Mouse (Mus musculus) G1E (cell line): Measurements from ENCODE around the gene Lrrc61. TPM values are rescaled to one million over a fixed set of nuclear protein-coding genes. Genes with fewer than 3 reads are reported as not detected.

Source experiments
- ATAC-seq: 2 replicates; pipeline ENCODE4 v1.8.0; 2016; ENCODE audit warnings: mild to moderate bottlenecking; ENCODE audit not compliant: insufficient number of reproducible peaks, poor library complexity, low FRiP score, severe bottlenecking; ENCODE audit errors: extremely low read depth
- DNase-seq: peaks from one replicate; pipeline ENCODE4 v3.0.0; 2012; ENCODE audit warnings: low spot score
- H3K27me3 ChIP-seq: 2 replicates; pipeline ENCODE4 v1.6.1; 2012; ENCODE audit warnings: mild to moderate bottlenecking, low read length, inconsistent platforms; ENCODE audit not compliant: insufficient read depth
- H3K36me3 ChIP-seq: replicated peaks from 2 replicates; pipeline ENCODE3; 2012; ENCODE audit warnings: mild to moderate bottlenecking, inconsistent platforms
- H3K4me1 ChIP-seq: 2 replicates; pipeline ENCODE4 v1.6.1; 2012; ENCODE audit warnings: low read depth, low read length, inconsistent platforms, mixed read lengths; ENCODE audit not compliant: insufficient read depth
- H3K4me3 ChIP-seq: 2 replicates; pipeline ENCODE4 v1.5.1; 2012; ENCODE audit warnings: low read depth, mild to moderate bottlenecking, inconsistent platforms, low read length, moderate library complexity, mixed read lengths
- H3K9me3 ChIP-seq: replicated peaks from 2 replicates; pipeline ENCODE4 v1.6.1; 2012; ENCODE audit warnings: inconsistent platforms
- CTCF ChIP-seq: IDR thresholded peaks from 2 replicates; pipeline ENCODE4 v1.5.1; 2012; ENCODE audit warnings: low read depth, low read length, inconsistent platforms, mixed read lengths
- GATA1 ChIP-seq: IDR thresholded peaks from 2 replicates; pipeline ENCODE4 v1.6.1; 2012; ENCODE audit warnings: borderline replicate concordance, low read length, inconsistent platforms, mixed read lengths
- GATA2 ChIP-seq: IDR thresholded peaks from 2 replicates; pipeline ENCODE4 v1.6.1; 2012; ENCODE audit warnings: low read depth, low read length, inconsistent platforms, borderline replicate concordance
- POLR2AphosphoS5 ChIP-seq: IDR thresholded peaks from 2 replicates; pipeline ENCODE4 v1.6.1; 2012; ENCODE audit warnings: low read depth, low read length, inconsistent platforms; ENCODE audit not compliant: insufficient replicate concordance
- TAL1 ChIP-seq: conservative IDR thresholded peaks from 2 replicates; pipeline ENCODE4 v1.6.1; 2012; ENCODE audit warnings: low read depth, low read length, inconsistent platforms, mixed read lengths
- polyA plus RNA-seq: library from polyadenylated mRNA; stranded (reverse); fragments of >175 nt; gene quantifications from 2 replicates; pipeline ENCODE4 v1.2.3, GENCODE M21; 2012
- total RNA-seq, 2 experiments: library from RNA; stranded (forward) in 1 of 2; stranded (reverse) in 1 of 2; fragments of 200-1000 nt in 1 of 2; fragments of >200 nt in 1 of 2; fragmentation: Nextera tagmentation in 1 of 2; gene quantifications; 2 replicates each; pipeline ENCODE4 v1.2.3; 2014 to 2017

Gene Lrrc61
- total and polyA plus RNA-seq, 3 experiments: 0.05 TPM; not detected in 2

GRCm38 (mm10) chr6:48555956-48556355, 1.4 kb downstream of the Lrrc61 start:
- ATAC-seq: no peak
- Histone ChIP-seq H3K9me3 (no peaks in the 10 kb centered on the region), H3K4me1 (no peaks in the 10 kb centered on the region), H3K4me3 (no peak overlapping the region), H3K27me3 (peaks cover 3% of the 10 kb centered on the region; the same call in 1 of the 2 replicates), H3K36me3 (no peaks in the 10 kb centered on the region)
- DNase-seq: no peak
- TF ChIP-seq GATA1 (no peak), TAL1 (no peak), POLR2AphosphoS5 (no peak), GATA2 (no peak), CTCF (no peak)

- no peaks in the 10 kb centered on the region for H3K9me3 ChIP-seq
- no peaks in the 10 kb centered on the region for H3K4me1 ChIP-seq
- peaks cover 5% of the 10 kb centered on the region; the same call in 1 of the 2 replicates for H3K27me3 ChIP-seq
- H3K4me3 ChIP-seq: no peak overlapping the region
- no peak for DNase-seq
- no peak for ATAC-seq
- H3K36me3 ChIP-seq: no peaks in the 10 kb centered on the region
- TF ChIP-seq GATA2: no peak
- no peak for TF ChIP-seq TAL1
- no peak for TF ChIP-seq GATA1
- no peak for TF ChIP-seq CTCF
- TF ChIP-seq POLR2AphosphoS5: no peak
Observed at GRCm38 (mm10) chr6:48565693-48566310, 11.2 kb downstream of the Lrrc61 start.

- peaks cover 5% of the 10 kb centered on the region; the same call in 1 of the 2 replicates for H3K27me3 ChIP-seq
- H3K36me3 ChIP-seq: no peaks in the 10 kb centered on the region
- DNase-seq (no peak), ATAC-seq (no peak)
- H3K4me3 ChIP-seq: no peak overlapping the region
- TF ChIP-seq POLR2AphosphoS5 (no peak), CTCF (no peak), GATA1 (no peak), TAL1 (no peak), GATA2 (no peak)
- H3K9me3 ChIP-seq: no peaks in the 10 kb centered on the region
- no peaks in the 10 kb centered on the region for H3K4me1 ChIP-seq
Observed at GRCm38 (mm10) chr6:48566312-48566711, 11.7 kb downstream of the Lrrc61 start.

GRCm38 (mm10) chr6:48568036-48568984, 13.7 kb downstream of the Lrrc61 start:
- Histone ChIP-seq H3K36me3 (no peaks in the 10 kb centered on the region), H3K27me3 (peaks cover 8% of the 10 kb centered on the region; the same call in 1 of the 2 replicates), H3K4me1 (no peaks in the 10 kb centered on the region), H3K9me3 (no peaks in the 10 kb centered on the region), H3K4me3 (no peak overlapping the region)
- TF ChIP-seq GATA1 (no peak), GATA2 (no peak), CTCF (no peak), POLR2AphosphoS5 (no peak), TAL1 (no peak)
- DNase-seq (no peak), ATAC-seq (no peak)

GRCm38 (mm10) chr6:48569065-48569807, 14.6 kb downstream of the Lrrc61 start:
- H3K9me3 ChIP-seq: no peaks in the 10 kb centered on the region
- ATAC-seq (no peak), DNase-seq (no peak)
- H3K36me3 ChIP-seq: no peaks in the 10 kb centered on the region
- peaks cover 8% of the 10 kb centered on the region; the same call in 1 of the 2 replicates for H3K27me3 ChIP-seq
- H3K4me3 ChIP-seq: no peak overlapping the region
- no peaks in the 10 kb centered on the region for H3K4me1 ChIP-seq
- no peak for TF ChIP-seq GATA1
- TF ChIP-seq TAL1: no peak
- TF ChIP-seq CTCF: no peak
- TF ChIP-seq GATA2: no peak
- no peak for TF ChIP-seq POLR2AphosphoS5
